Mouse (Mus musculus) lung, postnatal 25 days (tissue): ENCODE measurements around the gene Agfg1.

Experiments
- DNase-seq: peaks from one replicate; pipeline ENCODE4 v3.0.0; 2022; ENCODE audit warnings: low spot score

Agfg1 gene

DNA sequence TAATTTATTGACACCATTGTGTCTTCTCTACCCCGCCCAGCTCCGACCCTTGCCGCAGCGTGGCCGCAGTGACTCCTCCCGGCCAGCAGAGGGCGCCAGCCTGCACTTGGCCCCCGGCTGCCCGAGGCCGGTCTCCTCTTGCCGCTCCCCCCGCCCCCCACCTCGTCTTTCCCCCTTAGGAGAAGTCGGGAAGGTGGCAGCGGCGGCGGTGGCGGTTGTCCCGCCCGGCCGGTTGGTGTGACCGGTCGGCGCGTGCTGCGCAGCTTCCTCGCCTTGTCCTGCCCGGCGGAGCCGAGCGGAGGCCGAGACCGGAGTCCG, at the start of gene Agfg1:
Agfg1 (plus strand) TSS at position 188 of the 318 bp plus-strand sequence.
- peak; percentile 93 for DNase-seq

DNA sequence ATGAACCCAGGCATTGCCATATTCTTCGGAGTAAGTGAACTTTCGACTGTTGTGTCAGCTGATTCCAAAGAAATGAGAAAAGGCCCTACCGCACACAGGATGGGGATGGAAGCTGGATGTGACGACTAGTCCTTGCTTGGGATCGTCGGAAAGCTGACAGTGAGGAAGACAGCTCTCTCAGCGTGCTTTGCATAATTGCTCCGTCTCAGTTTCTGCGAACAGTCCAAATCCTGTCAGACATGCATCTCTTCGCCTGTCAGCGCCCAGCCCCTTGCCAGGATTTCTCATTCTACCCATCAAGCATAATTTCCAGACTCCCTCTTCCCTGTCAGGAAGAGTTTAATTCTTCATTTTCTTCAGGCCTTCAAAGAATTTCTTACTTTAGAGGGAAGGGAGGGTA, 48.2 kb upstream of the Agfg1 start:
- no peak for DNase-seq

DNA sequence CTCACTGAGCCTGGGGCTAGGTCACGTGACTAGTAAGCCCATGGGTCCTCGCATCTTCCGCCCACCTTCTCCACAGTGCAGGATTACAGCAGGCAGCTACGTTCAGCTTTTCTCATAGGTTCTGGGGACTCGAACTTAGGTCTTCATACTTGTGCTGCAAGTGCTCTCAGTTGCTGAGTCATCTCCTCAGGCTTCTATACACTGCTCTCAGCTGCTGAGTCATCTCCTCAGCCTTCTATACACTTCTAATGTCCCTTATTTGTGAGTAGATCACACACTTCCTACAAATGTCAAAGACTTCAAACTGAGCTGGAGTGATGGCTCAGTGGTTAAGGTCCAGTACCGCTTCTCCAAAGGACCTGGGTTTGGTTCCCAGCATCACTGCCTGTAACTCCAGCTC, 47.0 kb upstream of the Agfg1 start:
- DNase-seq, result no peak

DNA sequence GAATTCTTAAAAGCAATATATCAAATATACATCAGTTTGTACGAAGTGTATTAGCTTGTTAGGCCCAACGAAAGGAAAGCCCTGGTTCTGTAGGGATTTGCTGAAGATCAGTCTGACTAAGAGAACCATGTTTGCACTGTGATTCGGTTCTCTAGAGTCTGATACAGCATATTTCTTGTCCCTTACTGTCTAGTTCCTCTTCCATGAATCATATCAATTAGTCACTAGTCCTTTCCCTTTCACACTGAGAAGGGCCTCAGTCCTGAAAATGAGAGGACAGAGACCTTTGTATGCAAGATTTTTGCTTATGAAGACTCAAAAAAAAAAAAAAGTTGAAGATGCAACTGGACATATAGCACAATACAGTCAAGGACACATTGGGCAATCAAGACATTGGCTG, 46.2 kb upstream of the Agfg1 start:
- DNase-seq, result no peak

DNA sequence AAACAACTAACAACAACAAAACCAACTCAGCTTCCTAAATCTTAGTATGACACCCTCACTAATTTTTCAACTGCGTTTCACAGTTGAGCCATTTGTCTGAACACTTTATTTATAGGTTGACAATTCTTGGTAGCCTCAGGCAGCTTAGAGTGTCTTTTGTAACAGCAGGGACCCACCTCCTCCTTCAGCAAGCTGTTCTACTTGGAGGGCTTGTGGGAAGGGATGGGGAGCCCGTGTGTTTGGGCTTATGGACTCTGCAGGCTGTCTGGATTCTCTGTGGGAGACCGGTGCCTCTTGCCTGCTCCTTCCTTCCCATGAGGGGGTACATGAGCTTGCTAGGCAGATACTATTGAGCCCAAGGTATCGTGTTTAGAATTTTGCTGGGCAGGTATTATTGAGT, 45.3 kb upstream of the Agfg1 start:
- no peak for DNase-seq

- no peak for DNase-seq
These were observed 44.1 kb upstream of the Agfg1 start for GRCm38 (mm10) chr1:82795211-82795610.

GRCm38 (mm10) chr1:82795702-82796443, 43.4 kb upstream of the Agfg1 start:
- peak; percentile 52 for DNase-seq

GRCm38 (mm10) chr1:82797088-82797487, 42.2 kb upstream of the Agfg1 start:
- DNase-seq, result no peak

GRCm38 (mm10) chr1:82798304-82798703, 41.0 kb upstream of the Agfg1 start:
- peak; percentile 59 for DNase-seq

GRCm38 (mm10) chr1:82798922-82799321, 40.4 kb upstream of the Agfg1 start:
- no peak for DNase-seq

GRCm38 (mm10) chr1:82801105-82801783, 38.0 kb upstream of the Agfg1 start:
- no peak for DNase-seq

DNA sequence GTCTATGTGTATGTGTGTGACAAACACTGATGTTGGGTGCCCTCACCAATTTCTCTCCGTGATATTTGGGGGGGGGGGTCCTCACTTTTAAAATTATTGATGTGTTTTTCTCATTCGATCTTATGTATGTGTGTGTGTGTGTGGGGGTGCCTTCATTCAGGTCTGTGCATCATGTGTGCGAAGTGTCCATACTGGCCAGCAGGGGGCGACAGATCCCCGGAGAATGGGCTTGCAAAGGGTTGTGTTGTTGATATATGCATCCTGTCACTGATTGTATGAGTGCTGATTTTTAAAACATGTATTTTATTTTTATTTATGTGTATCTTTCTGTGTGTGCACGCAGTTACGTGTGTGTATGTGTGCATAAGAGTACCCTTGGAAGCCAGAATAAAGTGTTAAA, 35.7 kb upstream of the Agfg1 start:
- no peak for DNase-seq

GRCm38 (mm10) chr1:82804059-82804458, 35.2 kb upstream of the Agfg1 start:
- no peak for DNase-seq

DNA sequence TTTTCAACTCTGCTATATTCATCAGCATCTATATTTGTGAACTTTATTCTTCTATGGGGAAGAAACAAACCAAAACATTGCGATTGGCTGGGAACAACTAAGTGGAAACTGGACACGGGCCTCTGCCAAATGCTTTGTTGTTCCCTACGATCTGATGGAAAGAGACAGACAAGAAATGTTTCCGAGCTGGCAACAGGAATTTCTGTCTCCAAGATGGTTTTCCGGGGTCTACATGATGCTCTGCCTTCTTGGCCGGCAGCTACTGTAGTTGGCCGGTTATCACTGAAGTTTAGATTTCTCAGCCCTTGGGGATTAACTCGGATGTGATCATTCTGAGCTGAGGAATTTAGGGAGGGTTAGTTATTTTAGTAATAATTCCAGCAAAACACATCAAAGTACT, 32.9 kb upstream of the Agfg1 start:
- no peak for DNase-seq

- no peak for DNase-seq
These were observed 32.1 kb upstream of the Agfg1 start for GRCm38 (mm10) chr1:82807206-82807605.

- no peak for DNase-seq
These were observed 30.7 kb upstream of the Agfg1 start for GRCm38 (mm10) chr1:82808564-82808963.

DNA sequence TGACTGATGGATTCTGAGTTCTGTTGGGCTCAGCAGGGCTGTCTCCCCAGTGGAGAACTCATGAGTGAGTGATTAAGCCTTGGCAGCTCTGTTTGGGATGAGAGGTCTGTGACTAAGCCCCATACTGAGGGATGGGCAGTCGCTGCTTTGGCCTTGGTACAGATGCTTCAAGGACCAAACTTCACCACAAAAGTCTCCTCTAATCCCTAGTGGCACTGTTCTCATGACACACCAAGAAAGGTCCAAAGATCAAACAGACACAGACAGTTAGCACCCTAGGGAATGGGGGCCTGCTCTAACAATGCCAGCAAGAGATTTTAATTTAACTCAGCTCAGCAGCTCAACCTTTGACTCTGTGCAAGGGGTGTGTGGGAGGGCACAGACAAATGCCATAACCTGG, 27.5 kb upstream of the Agfg1 start:
- no peak for DNase-seq

GRCm38 (mm10) chr1:82815941-82816716, 23.2 kb upstream of the Agfg1 start:
- peak; percentile 44 for DNase-seq

- no peak for DNase-seq
These were observed 19.9 kb upstream of the Agfg1 start for GRCm38 (mm10) chr1:82819366-82819765.

GRCm38 (mm10) chr1:82820179-82820578, 19.1 kb upstream of the Agfg1 start:
- DNase-seq, result no peak

GRCm38 (mm10) chr1:82820626-82821186, 18.6 kb upstream of the Agfg1 start:
- no peak for DNase-seq

DNA sequence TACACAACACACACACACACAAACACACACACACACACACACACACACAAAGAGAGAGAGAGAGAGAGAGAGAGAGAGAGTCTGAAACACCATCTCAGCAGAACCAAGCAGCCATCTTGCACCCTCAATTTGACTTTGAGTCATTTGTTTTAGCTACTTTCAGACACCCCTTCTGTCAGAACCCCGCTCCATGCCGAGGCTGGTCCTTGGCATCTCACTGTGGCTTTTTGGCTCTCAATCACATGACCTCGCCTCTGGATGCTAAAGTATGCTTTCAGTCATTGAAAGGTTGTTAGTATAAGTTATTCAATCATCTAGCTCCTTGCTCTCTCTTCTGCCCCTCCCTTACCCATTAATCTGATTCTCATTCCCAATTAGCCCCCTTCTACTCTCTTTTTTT, 17.4 kb upstream of the Agfg1 start:
- no peak for DNase-seq

DNA sequence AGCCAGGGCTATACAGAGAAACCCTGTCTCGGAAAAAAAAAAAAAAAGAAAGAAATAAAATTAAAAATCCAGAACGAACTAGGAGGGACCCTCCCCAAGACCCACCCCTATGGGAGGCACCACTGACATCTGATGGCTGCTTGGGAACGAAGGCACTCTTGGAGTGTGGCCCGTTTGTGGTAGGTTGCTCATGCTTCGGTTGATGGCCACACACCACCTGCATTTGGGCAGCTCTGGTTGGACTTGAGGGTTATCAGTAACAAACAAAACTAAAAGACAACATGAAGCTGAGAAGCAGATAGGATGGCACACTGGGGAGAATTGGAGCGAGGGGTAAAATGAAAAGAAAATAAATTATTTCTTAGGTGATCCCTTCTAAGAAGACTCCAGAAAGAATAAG, 15.1 kb upstream of the Agfg1 start:
- no peak for DNase-seq
